Mouse (Mus musculus) neutrophil, adult 83 days (primary cell): Measurements from ENCODE around the gene Tulp1. TPM values are rescaled to one million over a fixed set of nuclear protein-coding genes. Genes with fewer than 3 reads are reported as not detected.

ENCODE experiments used
- total RNA-seq, 2 experiments: library from RNA; stranded (reverse); gene quantifications; one replicate each; pipeline ENCODE4 v1.2.4; 2023

The Tulp1 gene
- not detected for total RNA-seq

GRCm38 (mm10) chr17:28365122-28365521 lies at the start of gene Tulp1:
TSS of gene Tulp1 (minus strand) at chr17:28365222.

DNA sequence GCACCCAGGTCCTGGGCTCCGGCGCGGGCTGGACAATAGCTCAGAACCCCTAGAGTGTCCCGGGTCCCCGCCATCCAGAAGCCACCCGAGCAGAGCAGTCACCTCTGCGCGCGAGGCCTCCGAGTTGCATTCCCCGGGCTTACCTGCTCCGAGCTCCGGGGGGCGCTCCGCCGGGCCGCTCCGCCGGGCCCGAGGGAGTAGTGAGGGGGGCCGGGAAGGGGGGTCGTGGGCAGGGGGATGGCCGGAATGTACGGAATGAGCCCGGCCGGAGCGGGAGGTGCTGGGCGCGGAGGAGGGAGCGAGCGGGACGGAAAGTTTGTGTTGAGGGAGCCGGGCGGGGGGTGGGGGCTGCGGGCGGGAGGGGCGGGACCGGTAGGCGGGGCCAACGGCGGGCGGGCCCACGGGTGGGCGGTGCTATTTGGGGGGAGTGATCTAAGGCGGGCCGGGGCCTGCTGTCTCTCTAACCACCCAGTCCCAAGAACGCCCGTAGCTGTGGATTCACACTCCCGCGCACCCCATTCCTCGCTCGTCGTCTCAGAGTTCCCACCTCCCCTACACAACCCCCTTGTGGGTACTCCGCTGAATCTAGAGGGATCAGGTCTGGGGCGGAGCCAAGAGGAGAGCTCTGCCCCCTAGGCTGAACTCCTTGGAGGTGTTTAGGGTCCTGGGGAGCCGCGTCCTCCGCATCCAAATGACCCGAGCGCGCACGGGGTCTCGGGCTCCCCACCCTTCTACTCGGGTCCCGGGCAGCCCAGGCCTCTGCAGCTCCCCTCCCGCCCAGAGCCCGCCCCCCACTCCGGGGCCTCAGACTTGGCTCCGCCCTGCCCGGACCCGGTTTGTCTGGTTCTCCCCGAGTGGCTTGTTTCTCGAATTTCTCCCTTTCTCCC lies 14.3 kb downstream of the Tulp1 start, which contains the start of gene Tead3:
Gene Tead3 (minus strand): TSS at position 352 of the 887 bp plus-strand sequence.

GRCm38 (mm10) chr17:28328366-28328928 lies 36.6 kb downstream of the Tulp1 start, which contains the start of gene Rpl10a:
TSS of gene Rpl10a (plus strand) at chr17:28328471.

GRCm38 (mm10) chr17:28313212-28313879 lies 51.7 kb downstream of the Tulp1 start, which contains the start of gene Fance:
TSS of gene Fance (plus strand) at chr17:28313519.

Other genes starting within 250 kb of the Tulp1 start
- gene Scube3, start 223.1 kb downstream of the Tulp1 start, total RNA-seq = not detected
- 10 to 100 TPM; 11.5 to 13.0 TPM for gene Zfp523, start 188.1 kb downstream of the Tulp1 start, total RNA-seq
- 10 to 100 TPM; 70.3 to 83.2 TPM for gene Def6, start 157.4 kb downstream of the Tulp1 start, total RNA-seq
- gene Ppard, start 132.5 kb downstream of the Tulp1 start, total RNA-seq = 10 to 100 TPM; 23.3 to 27.8 TPM
- gene Fance, start 51.7 kb downstream of the Tulp1 start, total RNA-seq = 10 to 100 TPM; 15.0 to 16.1 TPM
- gene Rpl10a, start 36.8 kb downstream of the Tulp1 start, total RNA-seq = 100 to 1,000 TPM; 587 to 664 TPM
- 1 to 10 TPM in 1 of 2 experiments, under 1 TPM in 1; 0.88 to 1.4 TPM for gene Tead3, start 14.4 kb downstream of the Tulp1 start, total RNA-seq
- 10 to 100 TPM; 36.6 to 47.0 TPM for gene Fkbp5, start 152.3 kb upstream of the Tulp1 start, total RNA-seq
- gene Armc12, start 165.6 kb upstream of the Tulp1 start, total RNA-seq = 1 to 10 TPM; 1.1 to 1.8 TPM
- gene Clpsl2, start 184.2 kb upstream of the Tulp1 start, total RNA-seq = not detected
- not detected for gene Clps, start 195.5 kb upstream of the Tulp1 start, total RNA-seq
- not detected for gene Lhfpl5, start 210.4 kb upstream of the Tulp1 start, total RNA-seq